Mouse (Mus musculus) T-helper 17 cell (primary cell): ENCODE measurements at regions not wholly inside any gene's neighbourhood (a gene's known extent, or its start where the extent isn't known, plus 50 kb on each side); places are given as distances from the start of the nearest gene placed in this dataset.

ENCODE experiments used
- in situ Hi-C, 2 experiments: fragments of 300-600 bp; cut with MboI, MseI; formaldehyde crosslinking; loops; 1 replicate in 1 of 2; 2 replicates in 1 of 2; pipeline ENCODE4 v1.15.1; 2025; ENCODE audit warnings: high pct_unique_total_duplicates in 2 of 2

- in situ Hi-C loops: loop anchor here (5.0 to 10.0 kb wide), 3 partner anchors 61 to 1183 kb away; no protein-coding TSS in a partner anchor
Observed at GRCm38 (mm10) chr10:93361654-93362195, 50.8 kb upstream of the Elk3 start.

GRCm38 (mm10) chr10:93364108-93364793 is 53.3 kb upstream of the Elk3 start:
- in situ Hi-C loops: loop anchor here (5.0 to 10.0 kb wide), 3 partner anchors 58 to 1181 kb away; no protein-coding TSS in a partner anchor

DNA sequence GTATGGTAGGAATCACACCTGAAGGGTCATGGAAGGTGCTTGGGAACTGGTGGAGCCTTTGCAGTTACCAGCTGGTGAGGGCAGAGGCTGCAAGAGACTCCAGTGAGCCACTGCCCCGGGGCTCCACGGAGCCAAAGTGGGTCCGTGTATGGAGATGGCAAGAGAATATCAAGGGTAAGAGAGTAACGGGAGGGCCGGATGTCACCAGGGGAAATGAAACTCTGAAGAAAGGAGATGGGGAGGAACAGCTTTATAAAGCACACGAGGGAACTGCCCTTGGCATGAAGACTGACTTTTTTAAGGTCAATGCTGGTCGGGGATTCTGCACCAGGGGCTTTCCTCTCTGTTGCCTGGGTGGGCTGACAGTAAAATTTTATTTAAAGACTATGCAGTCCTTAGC is 53.9 kb upstream of the Elk3 start:
- in situ Hi-C loops: loop anchor here (5.0 to 10.0 kb wide), 3 partner anchors 57 to 1180 kb away; no protein-coding TSS in a partner anchor

DNA sequence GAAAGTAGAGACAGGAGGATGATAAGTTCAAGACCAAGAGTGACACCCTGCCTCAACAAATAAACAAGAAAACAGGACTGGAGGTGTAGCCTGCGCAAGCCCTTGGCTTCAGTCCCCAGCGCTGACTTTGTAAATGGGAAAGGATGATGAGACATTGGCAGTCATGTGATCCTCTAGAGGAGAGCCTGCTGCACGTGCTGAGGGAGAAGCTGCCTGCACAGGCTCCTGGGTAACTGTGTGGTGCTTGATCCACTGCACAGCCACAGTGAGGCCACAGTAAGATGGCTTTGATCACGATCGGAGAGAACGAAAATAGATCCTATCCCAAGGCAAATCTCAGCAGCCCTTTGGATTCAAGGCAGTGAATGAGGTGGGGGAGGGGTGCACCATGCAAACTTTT is 54.4 kb upstream of the Elk3 start:
- in situ Hi-C loops: loop anchor here in 1 of 2 experiments (5.0 to 10.0 kb wide), 2 partner anchors 57 to 1179 kb away; no protein-coding TSS in a partner anchor

DNA sequence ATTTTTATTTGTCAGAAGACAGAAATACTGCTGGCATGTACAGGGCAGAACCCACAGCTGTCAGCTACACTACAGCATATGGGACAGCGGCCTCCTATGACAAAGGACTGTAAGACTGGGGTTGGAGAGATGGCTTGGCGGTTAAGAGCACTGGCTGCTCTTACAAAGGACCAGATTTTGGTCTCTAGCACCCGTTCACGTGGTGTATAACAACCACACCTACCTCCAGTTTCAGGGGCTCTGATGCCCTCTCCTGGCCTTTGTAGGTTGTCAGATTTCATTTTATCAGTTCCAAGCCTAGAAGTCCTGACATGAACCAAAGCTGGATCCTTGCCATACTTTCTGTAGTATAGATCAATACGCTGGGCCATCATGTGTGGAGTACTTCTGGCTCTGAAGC is 54.9 kb upstream of the Elk3 start:
- in situ Hi-C loops: loop anchor here in 1 of 2 experiments (5.0 to 10.0 kb wide), 2 partner anchors 56 to 1179 kb away; no protein-coding TSS in a partner anchor

- in situ Hi-C loops: loop anchor here in 1 of 2 experiments (5.0 to 10.0 kb wide), 2 partner anchors 53 to 1175 kb away; no protein-coding TSS in a partner anchor
Observed at GRCm38 (mm10) chr10:93369737-93370136, 58.8 kb upstream of the Elk3 start.

DNA sequence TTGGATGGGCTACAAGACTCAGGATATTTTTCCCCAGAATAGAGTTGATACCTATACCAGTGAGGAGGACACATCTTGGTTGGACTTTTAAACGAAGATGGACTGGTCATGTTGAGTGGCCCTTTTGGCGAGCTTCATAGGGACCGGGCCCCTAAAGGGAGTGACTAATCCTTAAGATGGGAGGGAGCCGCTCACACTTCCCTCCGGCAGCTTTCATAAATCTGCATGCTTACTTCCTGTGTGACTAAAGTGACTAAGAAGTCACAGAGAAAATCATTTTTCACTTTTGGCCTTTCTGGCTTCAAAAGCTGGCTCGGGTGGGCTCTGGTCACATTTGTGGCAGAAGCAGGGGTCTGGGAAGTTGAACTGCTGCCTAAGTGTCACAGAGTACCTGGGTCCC is 59.4 kb upstream of the Elk3 start:
- in situ Hi-C loops: no loop called here

- in situ Hi-C loops: no loop called here
Observed at GRCm38 (mm10) chr10:93372281-93372680, 61.3 kb upstream of the Elk3 start.

DNA sequence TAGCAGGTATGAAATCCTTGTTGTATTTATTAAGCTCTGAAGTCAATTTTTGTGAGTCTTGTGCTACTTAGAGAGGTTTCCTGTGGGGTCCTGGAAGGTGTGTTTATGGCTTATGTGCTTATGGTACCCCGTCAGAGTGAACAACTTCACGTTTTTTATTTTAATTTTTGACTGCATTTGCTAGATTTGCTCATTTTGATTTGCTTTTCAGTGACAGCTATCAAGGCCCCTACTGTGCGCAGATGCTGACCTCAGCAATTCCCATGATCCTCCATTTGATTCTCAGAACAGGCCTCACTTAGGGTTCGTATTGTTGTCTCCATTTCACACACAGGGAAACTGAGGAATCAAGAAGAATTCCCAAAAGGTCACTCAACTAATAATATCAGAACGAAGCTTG is 62.3 kb upstream of the Elk3 start:
- in situ Hi-C loops: no loop called here

GRCm38 (mm10) chr10:93373954-93374689 is 63.2 kb upstream of the Elk3 start:
- in situ Hi-C loops: no loop called here

GRCm38 (mm10) chr10:93374690-93374994 is 63.7 kb upstream of the Elk3 start:
- in situ Hi-C loops: no loop called here

- in situ Hi-C loops: no loop called here
Observed at GRCm38 (mm10) chr10:93375007-93375711, 64.2 kb upstream of the Elk3 start.

- in situ Hi-C loops: no loop called here
Observed at GRCm38 (mm10) chr10:93375771-93376170, 64.8 kb upstream of the Elk3 start.

DNA sequence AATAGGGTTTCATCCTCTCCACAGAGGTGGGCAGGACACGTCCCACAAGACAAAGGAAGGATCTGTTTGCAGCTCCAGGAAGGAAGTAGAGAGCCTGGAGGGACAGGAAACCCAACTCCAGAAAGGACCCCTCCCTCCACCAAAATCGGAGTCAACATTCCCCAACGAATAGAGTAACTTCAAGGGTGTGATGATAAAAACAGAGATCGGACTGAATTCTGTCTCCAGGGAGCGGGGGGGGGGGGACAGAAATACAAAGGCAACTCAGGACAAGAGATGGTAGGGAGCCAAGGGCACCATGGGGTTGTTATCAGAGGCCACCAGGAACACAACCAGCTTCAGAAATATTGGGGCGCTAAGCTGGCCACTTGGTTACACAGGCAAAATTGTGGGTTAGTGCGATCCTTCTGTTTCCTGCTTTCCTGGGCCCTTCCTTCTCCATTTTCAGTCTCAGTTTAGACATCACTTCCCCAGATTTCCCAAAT is 65.6 kb upstream of the Elk3 start:
- in situ Hi-C loops: no loop called here

- in situ Hi-C loops: no loop called here
Observed at GRCm38 (mm10) chr10:93389276-93389675, 63.9 kb upstream of the Lta4h start.

- in situ Hi-C loops: no loop called here
Observed at GRCm38 (mm10) chr10:93391296-93391695, 61.9 kb upstream of the Lta4h start.

DNA sequence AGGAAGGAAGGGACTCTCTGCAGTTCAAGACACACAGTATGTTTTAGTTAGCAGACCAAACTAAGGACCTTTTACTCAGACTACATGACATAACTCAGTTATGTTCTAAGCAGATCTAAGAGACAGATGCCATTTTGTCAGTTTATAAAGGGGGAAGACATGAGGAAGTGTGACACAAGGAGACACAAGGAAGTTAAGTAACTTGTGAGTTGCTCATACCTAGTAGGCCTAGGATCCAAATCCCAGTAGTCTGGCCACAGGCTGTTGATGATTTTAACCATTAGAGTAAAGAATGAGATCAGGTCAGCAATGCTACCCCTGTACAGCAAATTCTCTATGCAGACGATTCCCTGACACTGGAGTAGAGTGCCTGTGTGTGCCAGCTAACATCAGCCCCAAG is 59.3 kb upstream of the Lta4h start:
- in situ Hi-C loops: no loop called here

- in situ Hi-C loops: no loop called here
Observed at GRCm38 (mm10) chr10:93397711-93398110, 55.5 kb upstream of the Lta4h start.

- in situ Hi-C loops: no loop called here
Observed at GRCm38 (mm10) chr10:93398531-93399320, 54.5 kb upstream of the Lta4h start.

DNA sequence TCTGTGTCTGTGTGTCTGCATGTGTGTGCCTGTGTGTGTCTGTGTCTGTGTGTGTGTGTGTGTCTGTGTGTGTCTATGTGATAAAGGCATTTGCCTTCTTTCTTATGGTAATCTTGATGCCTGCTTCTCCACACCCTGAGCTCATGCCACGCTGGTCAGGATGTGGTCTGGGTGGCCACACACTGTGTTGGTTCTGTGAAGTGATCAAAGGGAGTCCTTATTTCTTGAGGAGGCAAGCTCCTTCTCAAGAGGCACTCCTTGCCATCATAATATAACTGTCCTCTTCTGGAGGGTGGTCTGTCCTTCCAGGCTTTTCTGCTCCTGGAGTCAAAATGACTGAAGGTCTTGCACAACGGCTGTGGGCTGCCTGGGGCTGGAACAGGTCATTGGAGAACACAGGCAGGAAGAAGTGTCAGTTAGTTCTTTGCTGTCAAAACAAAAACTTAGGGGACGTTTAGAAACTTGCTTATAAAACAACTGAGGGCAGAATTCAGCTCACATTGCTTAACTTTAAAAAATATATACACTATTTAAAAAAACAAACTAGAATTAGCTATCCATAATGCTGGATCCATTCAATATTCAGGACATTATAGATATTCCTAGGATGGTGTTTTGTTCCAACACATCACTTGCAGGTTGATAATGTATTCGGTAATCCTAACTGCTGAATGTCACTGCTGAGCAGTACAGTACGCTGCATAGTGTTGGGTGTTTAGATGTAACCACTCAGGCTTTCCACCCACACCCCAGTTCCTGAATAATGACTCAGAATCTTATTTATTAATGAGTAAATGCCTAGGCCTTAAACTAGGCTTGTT is 50.3 kb upstream of the Lta4h start:
- in situ Hi-C loops: no loop called here
